Mouse (Mus musculus): Measurements from ENCODE around the gene Gm28230. TPM values are rescaled to one million over a fixed set of nuclear protein-coding genes. Genes with fewer than 3 reads are reported as not detected.
A peak's percentile ranks its signal among the peaks of the same experiment; 100 is the strongest.

Gm28230 gene
- total and polyA plus RNA-seq, 2 experiments from 2014 or later = 1.6 TPM; not detected in 1

GRCm38 (mm10) chr2:74680561-74681398 lies 45.7 kb upstream of the Gm28230 start:
- Histone ChIP-seq H3K27me3 (ENCODE audit: control insufficient read depth, insufficient read depth, low read length) (peaks cover 100% of the 10 kb centered on the region), H3K4me1 (ENCODE audit: control insufficient read depth, insufficient read depth) (peaks cover 9% of the 10 kb centered on the region; the same call in 1 of the 2 replicates), H3K4me3 (ENCODE audit: low read depth, low read length) (no peak overlapping the region), H3K9me3 (replicated peaks; ENCODE audit: control insufficient read depth, low read length) (no peaks in the 10 kb centered on the region), H3K27ac (ENCODE audit: low read depth) (no peak overlapping the region), H3K36me3 (replicated peaks; ENCODE audit: control insufficient read depth, insufficient read depth, low read length) (no peaks in the 10 kb centered on the region), H3K9ac (replicated peaks; ENCODE audit: low read depth, low read length) (no peak overlapping the region), H3K4me2 (ENCODE audit: low read depth, low read length) (no peak overlapping the region)
- TF ChIP-seq CTCF (IDR thresholded peaks at IDR 0.05; ENCODE audit: low read depth) (no peak), EP300 (IDR thresholded peaks at IDR 0.05; ENCODE audit: low read depth) (no peak)
- WGBS = 3% methylated on average over 21 of the region's 21 CpGs
- no peak for ATAC-seq (ENCODE audit: insufficient read depth, low read depth)
- no peak for DNase-seq (ENCODE audit: low spot score)

GRCm38 (mm10) chr2:74681594-74682531 lies 44.7 kb upstream of the Gm28230 start:
- ATAC-seq (ENCODE audit: insufficient read depth, low read depth) (no peak), DNase-seq (ENCODE audit: low spot score) (no peak)
- Histone ChIP-seq H3K4me1 (ENCODE audit: control insufficient read depth, insufficient read depth) (peaks cover 9% of the 10 kb centered on the region; the same call in 1 of the 2 replicates), H3K27ac (ENCODE audit: low read depth) (no peak overlapping the region), H3K4me3 (ENCODE audit: low read depth, low read length) (peak overlapping the region; percentile 36), H3K9ac (replicated peaks; ENCODE audit: low read depth, low read length) (no peak overlapping the region), H3K27me3 (ENCODE audit: control insufficient read depth, insufficient read depth, low read length) (peaks cover 99% of the 10 kb centered on the region), H3K9me3 (replicated peaks; ENCODE audit: control insufficient read depth, low read length) (no peaks in the 10 kb centered on the region), H3K4me2 (ENCODE audit: low read depth, low read length) (peak overlapping the region; percentile 33), H3K36me3 (replicated peaks; ENCODE audit: control insufficient read depth, insufficient read depth, low read length) (no peaks in the 10 kb centered on the region)
- under 1% methylated on average over 78 of the region's 78 CpGs for WGBS
- TF ChIP-seq EP300 (IDR thresholded peaks at IDR 0.05; ENCODE audit: low read depth) (no peak), CTCF (IDR thresholded peaks at IDR 0.05; ENCODE audit: low read depth) (no peak)

- Histone ChIP-seq H3K9me3 (replicated peaks; ENCODE audit: control insufficient read depth, low read length) (no peaks in the 10 kb centered on the region), H3K27me3 (ENCODE audit: control insufficient read depth, insufficient read depth, low read length) (peaks cover 99% of the 10 kb centered on the region), H3K36me3 (replicated peaks; ENCODE audit: control insufficient read depth, insufficient read depth, low read length) (no peaks in the 10 kb centered on the region), H3K4me1 (ENCODE audit: control insufficient read depth, insufficient read depth) (peaks cover 9% of the 10 kb centered on the region; the same call in 1 of the 2 replicates), H3K9ac (replicated peaks; ENCODE audit: low read depth, low read length) (no peak overlapping the region), H3K4me3 (ENCODE audit: low read depth, low read length) (peak overlapping the region; percentile 36), H3K27ac (ENCODE audit: low read depth) (no peak overlapping the region), H3K4me2 (ENCODE audit: low read depth, low read length) (peak overlapping the region; percentile 33)
- ATAC-seq (ENCODE audit: insufficient read depth, low read depth) (no peak), DNase-seq (ENCODE audit: low spot score) (no peak)
- WGBS = 1% methylated on average over 45 of the region's 51 CpGs
- no peak for TF ChIP-seq CTCF (IDR thresholded peaks at IDR 0.05; ENCODE audit: low read depth)
- no peak for TF ChIP-seq EP300 (IDR thresholded peaks at IDR 0.05; ENCODE audit: low read depth)
Measured at GRCm38 (mm10) chr2:74682796-74683195, 43.7 kb upstream of the Gm28230 start.

- Histone ChIP-seq H3K9me3 (replicated peaks; ENCODE audit: control insufficient read depth, low read length) (no peaks in the 10 kb centered on the region), H3K4me3 (ENCODE audit: low read depth, low read length) (no peak overlapping the region), H3K36me3 (replicated peaks; ENCODE audit: control insufficient read depth, insufficient read depth, low read length) (no peaks in the 10 kb centered on the region), H3K4me1 (ENCODE audit: control insufficient read depth, insufficient read depth) (peaks cover 9% of the 10 kb centered on the region; the same call in 1 of the 2 replicates), H3K27me3 (ENCODE audit: control insufficient read depth, insufficient read depth, low read length) (peaks cover 99% of the 10 kb centered on the region), H3K27ac (ENCODE audit: low read depth) (no peak overlapping the region), H3K9ac (replicated peaks; ENCODE audit: low read depth, low read length) (no peak overlapping the region), H3K4me2 (ENCODE audit: low read depth, low read length) (no peak overlapping the region)
- ATAC-seq (ENCODE audit: insufficient read depth, low read depth) (no peak; the same call in 1 of the 2 replicates), DNase-seq (ENCODE audit: low spot score) (no peak)
- TF ChIP-seq EP300 (IDR thresholded peaks at IDR 0.05; ENCODE audit: low read depth) (no peak), CTCF (IDR thresholded peaks at IDR 0.05; ENCODE audit: low read depth) (no peak)
- 3% methylated on average over 18 of the region's 18 CpGs for WGBS
Measured at GRCm38 (mm10) chr2:74683471-74683951, 43.0 kb upstream of the Gm28230 start.

GRCm38 (mm10) chr2:74684106-74684505 lies 42.4 kb upstream of the Gm28230 start:
- Histone ChIP-seq H3K4me2 (ENCODE audit: low read depth, low read length) (no peak overlapping the region), H3K27me3 (ENCODE audit: control insufficient read depth, insufficient read depth, low read length) (peaks cover 99% of the 10 kb centered on the region), H3K9me3 (replicated peaks; ENCODE audit: control insufficient read depth, low read length) (no peaks in the 10 kb centered on the region), H3K4me1 (ENCODE audit: control insufficient read depth, insufficient read depth) (peaks cover 9% of the 10 kb centered on the region; the same call in 1 of the 2 replicates), H3K36me3 (replicated peaks; ENCODE audit: control insufficient read depth, insufficient read depth, low read length) (no peaks in the 10 kb centered on the region), H3K9ac (replicated peaks; ENCODE audit: low read depth, low read length) (no peak overlapping the region), H3K27ac (ENCODE audit: low read depth) (no peak overlapping the region), H3K4me3 (ENCODE audit: low read depth, low read length) (no peak overlapping the region)
- ATAC-seq (ENCODE audit: insufficient read depth, low read depth) (no peak), DNase-seq (ENCODE audit: low spot score) (no peak)
- TF ChIP-seq CTCF (IDR thresholded peaks at IDR 0.05; ENCODE audit: low read depth) = no peak
- TF ChIP-seq EP300 (IDR thresholded peaks at IDR 0.05; ENCODE audit: low read depth) = no peak
- 7% methylated on average over 12 of the region's 12 CpGs for WGBS
